Mouse (Mus musculus): ENCODE results near the gene Ankrd44.

DNA sequence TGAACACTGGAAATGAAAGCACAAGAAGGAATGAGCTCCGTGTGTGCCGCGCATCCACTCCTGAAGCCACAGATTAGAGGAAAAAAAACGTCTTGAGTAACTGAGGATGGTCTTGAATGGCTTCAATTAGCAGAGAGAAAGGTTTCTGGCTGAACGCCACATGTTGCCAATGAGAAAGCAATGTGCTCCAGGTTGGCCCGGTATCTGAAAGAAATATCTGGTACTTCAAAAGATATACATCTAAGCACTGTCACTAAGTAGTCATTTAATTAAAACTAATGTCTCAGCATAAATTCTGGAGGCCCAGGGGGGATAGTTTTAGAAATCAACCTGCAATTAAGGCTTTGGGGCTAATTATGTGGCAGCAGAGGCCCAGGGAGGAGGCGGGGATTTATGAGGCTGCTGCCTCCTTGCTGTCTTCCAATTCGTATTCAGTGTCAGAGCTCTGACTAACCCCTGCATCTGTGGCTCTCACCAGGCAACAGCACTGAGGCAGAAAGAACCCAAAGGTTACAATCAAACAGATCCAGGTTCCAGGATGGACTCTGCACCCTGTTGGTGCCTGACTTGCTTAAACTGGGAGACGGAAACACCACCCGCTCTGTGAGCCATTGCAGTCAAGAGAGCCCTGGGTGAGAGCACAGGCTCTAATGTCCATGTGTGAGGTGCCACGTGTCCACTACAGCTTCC, 72.7 kb downstream of the Ankrd44 start:
- TF ChIP-seq GATA1 (IDR thresholded peaks at IDR 0.05; ENCODE audit: borderline replicate concordance, low read length), result no peak
- no peak for TF ChIP-seq FLI1 (IDR thresholded peaks at IDR 0.05; ENCODE audit: low read length)

Data from megakaryocyte, embryonic 14.5 days (primary cell).